Mouse (Mus musculus) liver, embryonic 14.5 days (tissue): ENCODE measurements at regions not wholly inside any gene's neighbourhood (a gene's known extent, or its start where the extent isn't known, plus 50 kb on each side); places are given as distances from the start of the nearest gene placed in this dataset.
"Not testable (repeated sequence)": the region's sequence is repeated elsewhere in the genome, so short reads cannot be mapped to it uniquely, and the experiment has no call there.

Source experiments
- ATAC-seq: fragments of 200-750 bp; cut with Nextera tagmentation; 2 replicates; pipeline ENCODE4 v1.8.0; 2017; ENCODE audit warnings: moderate number of reproducible peaks, mild to moderate bottlenecking, moderate library complexity; ENCODE audit not compliant: insufficient read depth
- DNase-seq, 3 experiments: peaks; one replicate each; pipeline ENCODE4 v3.0.0-alpha.2; 2012 to 2013; ENCODE audit warnings: low read depth in 3 of 3, low spot score in 3 of 3
- H3K27ac ChIP-seq: fragments of 300-500 bp; sonication (generic); 2 replicates; pipeline ENCODE4 v1.5.1; 2014; ENCODE audit warnings: moderate library complexity, mild to moderate bottlenecking, control low read depth, inconsistent platforms
- H3K27me3 ChIP-seq: fragments of 300-500 bp; sonication (generic); 2 replicates; pipeline ENCODE4 v1.6.1; 2014; ENCODE audit warnings: mild to moderate bottlenecking, low read length, moderate library complexity; ENCODE audit not compliant: control insufficient read depth, insufficient read depth
- H3K36me3 ChIP-seq: fragments of 300-500 bp; sonication (generic); replicated peaks from 2 replicates; pipeline ENCODE4 v1.6.1; 2014; ENCODE audit warnings: low read depth; ENCODE audit not compliant: control insufficient read depth, insufficient read depth
- H3K4me1 ChIP-seq, 2 experiments: fragments of 200-500 bp in 1 of 2; fragments of 300-500 bp in 1 of 2; sonication (generic) in 1 of 2; replicated peaks; 2 replicates each; pipeline ENCODE4 v1.6.1; 2012 to 2014; ENCODE audit warnings: antibody characterized with exemption in 1 of 2, inconsistent platforms in 1 of 2, low read length in 1 of 2; ENCODE audit not compliant: control insufficient read depth in 2 of 2, insufficient read depth in 2 of 2
- H3K4me2 ChIP-seq: fragments of 300-500 bp; sonication (generic); 2 replicates; pipeline ENCODE4 v1.6.1; 2014; ENCODE audit warnings: low read depth, mild to moderate bottlenecking, control low read depth, moderate library complexity
- H3K4me3 ChIP-seq, 2 experiments: fragments of 200-500 bp in 1 of 2; fragments of 300-500 bp in 1 of 2; sonication (generic) in 1 of 2; 2 replicates each; pipeline ENCODE4 v1.5.1; 2012 to 2014; ENCODE audit warnings: low read depth in 2 of 2, low read length in 2 of 2, mild to moderate bottlenecking in 2 of 2, control low read depth in 1 of 2, inconsistent platforms in 1 of 2, moderate library complexity in 1 of 2; ENCODE audit not compliant: insufficient read depth in 1 of 2
- H3K9ac ChIP-seq: fragments of 300-500 bp; sonication (generic); replicated peaks from 2 replicates; pipeline ENCODE4 v1.6.1; 2014; ENCODE audit warnings: mild to moderate bottlenecking, control low read depth, moderate library complexity
- H3K9me3 ChIP-seq: fragments of 300-500 bp; sonication (generic); 2 replicates; pipeline ENCODE4 v1.6.1; 2016; ENCODE audit warnings: low read length, mixed read lengths; ENCODE audit not compliant: control insufficient read depth
- CTCF ChIP-seq: IDR thresholded peaks from 2 replicates; pipeline ENCODE4 v1.5.1; 2016; ENCODE audit warnings: antibody characterized with exemption, low read depth, control low read depth
- EP300 ChIP-seq: IDR thresholded peaks from 2 replicates; pipeline ENCODE4 v1.6.1; 2016; ENCODE audit warnings: antibody characterized with exemption, low read depth
- WGBS: fragments of 180-500 bp; shearing (Covaris S2); extraction: QIAGEN DNeasy Blood & Tissue Kit; methylation state at CpG from one replicate; pipeline ENCODE4 v1.1.7; 2014; ENCODE audit not compliant: insufficient replicate concordance; 5-methylcytosine and 5-hydroxymethylcytosine counted together

- not testable (repeated sequence) for H3K9me3 ChIP-seq, H3K27ac ChIP-seq, DNase-seq, H3K4me1 ChIP-seq, H3K9ac ChIP-seq, ATAC-seq, H3K36me3 ChIP-seq, H3K4me3 ChIP-seq, H3K27me3 ChIP-seq, H3K4me2 ChIP-seq
- TF ChIP-seq CTCF = 0 out of 2 replicates have a peak, but pooled peaks have one; percentile 12
Observed at GRCm38 (mm10) chr13:73087815-73088214, 172.5 kb upstream of the Irx4 start.

- H3K36me3 ChIP-seq = no peaks in the 10 kb centered on the region
- no peak for DNase-seq
- ATAC-seq = no peak
- no peak overlapping the region for H3K27ac ChIP-seq
- no peaks in the 10 kb centered on the region for H3K4me1 ChIP-seq
- H3K4me2 ChIP-seq = no peak overlapping the region
- no peaks in the 10 kb centered on the region for H3K9me3 ChIP-seq
- no peak overlapping the region for H3K9ac ChIP-seq
- 33% methylated on average over 3 of the region's 3 CpGs for WGBS
- H3K27me3 ChIP-seq = no peaks in the 10 kb centered on the region
- no peak overlapping the region for H3K4me3 ChIP-seq
- no peak for TF ChIP-seq CTCF
- no peak for TF ChIP-seq EP300
Observed at GRCm38 (mm10) chr13:73091886-73092285, 168.4 kb upstream of the Irx4 start.

GRCm38 (mm10) chr13:73097502-73097901, 162.8 kb upstream of the Irx4 start:
- ATAC-seq = no peak
- 74% methylated on average over 9 of the region's 9 CpGs for WGBS
- no peak for TF ChIP-seq CTCF
- no peak for TF ChIP-seq EP300
- no peak overlapping the region for H3K4me2 ChIP-seq
- no peak for DNase-seq
- no peaks in the 10 kb centered on the region for H3K4me1 ChIP-seq
- H3K9ac ChIP-seq = no peak overlapping the region
- H3K9me3 ChIP-seq = no peaks in the 10 kb centered on the region
- no peak overlapping the region for H3K4me3 ChIP-seq
- no peaks in the 10 kb centered on the region for H3K36me3 ChIP-seq
- no peaks in the 10 kb centered on the region for H3K27me3 ChIP-seq
- no peak overlapping the region for H3K27ac ChIP-seq

- H3K36me3 ChIP-seq = no peaks in the 10 kb centered on the region
- no peak overlapping the region for H3K4me2 ChIP-seq
- DNase-seq = no peak
- H3K4me1 ChIP-seq = no peaks in the 10 kb centered on the region
- H3K9ac ChIP-seq = no peak overlapping the region
- H3K27ac ChIP-seq = no peak overlapping the region
- no peak overlapping the region for H3K4me3 ChIP-seq
- TF ChIP-seq CTCF (no peak), EP300 (no peak)
- no peak for ATAC-seq
- no peaks in the 10 kb centered on the region for H3K9me3 ChIP-seq
- WGBS = 64% methylated on average over 1 of the region's 1 CpGs
- no peaks in the 10 kb centered on the region for H3K27me3 ChIP-seq
Observed at GRCm38 (mm10) chr13:73099407-73099806, 160.9 kb upstream of the Irx4 start.

GRCm38 (mm10) chr13:73107250-73107993, 152.9 kb upstream of the Irx4 start:
- WGBS = 64% methylated on average over 14 of the region's 14 CpGs
- no peak for DNase-seq
- H3K36me3 ChIP-seq = no peaks in the 10 kb centered on the region
- no peaks in the 10 kb centered on the region for H3K27me3 ChIP-seq
- no peak overlapping the region for H3K9ac ChIP-seq
- no peaks in the 10 kb centered on the region for H3K9me3 ChIP-seq
- H3K27ac ChIP-seq = no peak overlapping the region
- H3K4me2 ChIP-seq = no peak overlapping the region
- TF ChIP-seq CTCF (no peak), EP300 (no peak)
- no peaks in the 10 kb centered on the region for H3K4me1 ChIP-seq
- H3K4me3 ChIP-seq = no peak overlapping the region
- ATAC-seq = no peak
